ENCODE assay signal across 8 mouse cellular contexts in genomic region chr4:156227752-156228392, GRCm38 (mm10). TPM values are rescaled to one million over a fixed set of nuclear protein-coding genes. Genes with fewer than 3 reads are reported as not detected.
DNase-seq lines count a peak whose midpoint lies in the region; ATAC-seq and TF ChIP-seq lines count a peak whose summit lies in the region.

No protein-coding gene starts in this region.

- 0 out of 2 replicates have a peak overlapping the region, but pooled peaks have one; percentile 25 for H3K4me2 ChIP-seq in liver, embryonic 16.5 days (ENCODE audit: low read depth, low read length)

- peak; percentile 47 for DNase-seq in gastrocnemius, adult 2 months
- DNase-seq in gastrocnemius, postnatal 25 days, result no peak
- DNase-seq in heart, postnatal 14 days, result peak; percentile 53 to 54
- no peak for DNase-seq in layer of hippocampus, adult 9-10 months (ENCODE audit: low spot score)
- no peak for DNase-seq in layer of hippocampus, adult 8-10 months (ENCODE audit: low spot score in 2 of 2)
- DNase-seq in cerebellum, postnatal 36 days, result no peak

- no peaks in the 10 kb centered on the region for H3K9me3 ChIP-seq in liver, embryonic 16.5 days (replicated peaks; ENCODE audit: control insufficient read depth, low read length)

- H3K27me3 ChIP-seq in liver, embryonic 16.5 days (ENCODE audit: control insufficient read depth, insufficient read depth, low read depth, low read length), result no peaks in the 10 kb centered on the region

- ATAC-seq in liver, embryonic 16.5 days (ENCODE audit: low read depth), result no peak

- peaks cover 14% of the 10 kb centered on the region for H3K36me3 ChIP-seq in liver, embryonic 16.5 days (ENCODE audit: control insufficient read depth, insufficient read depth)

- peak overlapping the region; percentile 42 for H3K4me3 ChIP-seq in gastrocnemius, adult 2 months
- peak overlapping the region; percentile 6; the same call in 1 of the 2 replicates for H3K4me3 ChIP-seq in brown adipose tissue, adult 24 weeks (ENCODE audit: insufficient read depth, low read depth, low read length)
- H3K4me3 ChIP-seq in liver, embryonic 16.5 days (ENCODE audit: low read depth, low read length), result no peak overlapping the region; the same call in 1 of the 2 replicates

- peak overlapping the region; percentile 5; the same call in 1 of the 2 replicates for H3K27ac ChIP-seq in gastrocnemius, adult 2 months
- H3K27ac ChIP-seq in brown adipose tissue, adult 24 weeks (replicated peaks; ENCODE audit: low read depth, low read length), result no peak overlapping the region
- H3K27ac ChIP-seq in liver, embryonic 16.5 days (ENCODE audit: low read length), result no peak overlapping the region

- H3K9ac ChIP-seq in liver, embryonic 16.5 days (ENCODE audit: low read depth, low read length), result no peak overlapping the region

- peaks cover 2% of the 10 kb centered on the region; the same call in 1 of the 2 replicates for H3K4me1 ChIP-seq in brown adipose tissue, adult 24 weeks (ENCODE audit: control insufficient read depth, insufficient read depth, insufficient read length, low read length)
- H3K4me1 ChIP-seq in liver, embryonic 16.5 days (ENCODE audit: control insufficient read depth, low read depth, low read length), result peaks cover 11% of the 10 kb centered on the region

- no peak for TF ChIP-seq CTCF in gastrocnemius, adult 2 months (IDR thresholded peaks at IDR 0.05)

- 51% methylated on average over 18 of the region's 18 CpGs for WGBS in liver, embryonic 16.5 days (ENCODE audit: insufficient replicate concordance)

- intact Hi-C loops in gastrocnemius, adult 2 months (cut with DNase I), result no loop called here
- intact Hi-C loops in heart, postnatal 14 days (cut with DNase I), result no loop called here

RNA-seq across cellular contexts. Expression of gene Plekhn1, which starts 6.8 kb away (rescaled TPM):
- total RNA-seq in gastrocnemius, adult 2 months (2021), result 1 to 10 TPM; 5.8 to 7.6 TPM
- 1 to 10 TPM; 5.4 to 6.9 TPM for total RNA-seq in gastrocnemius, postnatal 25 days (2021)
- 7.8 and 8.7 TPM in 2 replicates for polyA plus RNA-seq in brown adipose tissue, adult 24 weeks (2012; ENCODE audit: insufficient read depth, insufficient read length, missing spikeins)
- total RNA-seq in heart, postnatal 14 days (2021), result 10 to 100 TPM in 1 of 2 experiments, 1 to 10 TPM in 1; 9.3 to 11.0 TPM
- polyA plus RNA-seq in liver, embryonic 16.5 days (2015; fragmentation: Nextera tagmentation; extraction: Ambion mirVana), result 3.8 and 4.1 TPM in 2 replicates
- 10 to 100 TPM; 38.2 to 52.2 (median 46.4) TPM for total RNA-seq in layer of hippocampus, adult 8-10 months (2022)

RNA-seq across cellular contexts. Expression of gene Noc2l, which starts 7.9 kb away (rescaled TPM):
- total RNA-seq in gastrocnemius, adult 2 months (2021), result 10 to 100 TPM; 30.8 to 33.3 TPM
- total RNA-seq in gastrocnemius, postnatal 25 days (2021), result 10 to 100 TPM; 26.7 to 27.9 TPM
- polyA plus RNA-seq in brown adipose tissue, adult 24 weeks (2012; ENCODE audit: insufficient read depth, insufficient read length, missing spikeins), result 13.8 and 14.6 TPM in 2 replicates
- total RNA-seq in heart, postnatal 14 days (2021), result 10 to 100 TPM; 20.0 to 22.3 TPM
- polyA plus RNA-seq in liver, embryonic 16.5 days (2015; fragmentation: Nextera tagmentation; extraction: Ambion mirVana), result 36.0 and 36.2 TPM in 2 replicates
- 10 to 100 TPM; 64.1 to 72.4 (median 68.0) TPM for total RNA-seq in layer of hippocampus, adult 8-10 months (2022)

RNA-seq across cellular contexts. Expression of gene Perm1, which starts 12.2 kb away (rescaled TPM):
- 100 to 1,000 TPM; 142 to 265 TPM for total RNA-seq in gastrocnemius, adult 2 months (2021)
- total RNA-seq in gastrocnemius, postnatal 25 days (2021), result 100 to 1,000 TPM; 169 to 182 TPM
- polyA plus RNA-seq in brown adipose tissue, adult 24 weeks (2012; ENCODE audit: insufficient read depth, insufficient read length, missing spikeins), result 9.9 and 25.7 TPM in 2 replicates
- 100 to 1,000 TPM; 178 to 193 TPM for total RNA-seq in heart, postnatal 14 days (2021)
- polyA plus RNA-seq in liver, embryonic 16.5 days (2015; fragmentation: Nextera tagmentation; extraction: Ambion mirVana), result 0.14 and 0.40 TPM in 2 replicates
- total RNA-seq in layer of hippocampus, adult 8-10 months (2022), result under 1 TPM; 0.32 to 0.45 (median 0.38) TPM

RNA-seq across cellular contexts. Expression of gene AW011738, which starts 24.8 kb away (rescaled TPM):
- 1 to 10 TPM; 4.2 to 4.4 TPM for total RNA-seq in gastrocnemius, adult 2 months (2021)
- 1 to 10 TPM; 2.9 to 3.9 TPM for total RNA-seq in gastrocnemius, postnatal 25 days (2021)
- polyA plus RNA-seq in brown adipose tissue, adult 24 weeks (2012; ENCODE audit: insufficient read depth, insufficient read length, missing spikeins), result 1.9 and 5.5 TPM in 2 replicates
- 1 to 10 TPM; 5.5 to 6.3 TPM for total RNA-seq in heart, postnatal 14 days (2021)
- polyA plus RNA-seq in liver, embryonic 16.5 days (2015; fragmentation: Nextera tagmentation; extraction: Ambion mirVana), result 1.0 and 1.2 TPM in 2 replicates
- 1 to 10 TPM; 5.9 to 7.3 (median 6.3) TPM for total RNA-seq in layer of hippocampus, adult 8-10 months (2022)

RNA-seq across cellular contexts. Expression of gene Isg15, which starts 27.3 kb away (rescaled TPM):
- 1 to 10 TPM in 1 of 2 experiments, not detected in 1; 1.1 TPM for total RNA-seq in gastrocnemius, adult 2 months (2021)
- 1 to 10 TPM; 1.0 to 1.1 TPM for total RNA-seq in gastrocnemius, postnatal 25 days (2021)
- polyA plus RNA-seq in brown adipose tissue, adult 24 weeks (2012; ENCODE audit: insufficient read depth, insufficient read length, missing spikeins), result 6.1 and 11.7 TPM in 2 replicates
- total RNA-seq in heart, postnatal 14 days (2021), result 1 to 10 TPM; 1.9 to 2.6 TPM
- polyA plus RNA-seq in liver, embryonic 16.5 days (2015; fragmentation: Nextera tagmentation; extraction: Ambion mirVana), result 6.1 and 6.9 TPM in 2 replicates
- total RNA-seq in layer of hippocampus, adult 8-10 months (2022), result 1 to 10 TPM in 3 of 4 experiments, under 1 TPM in 1; 0.87 to 2.6 (median 1.7) TPM

Comparison
In these comparisons a context has a peak if more than half of its experiments do, and no peak if none do; other contexts are left out.
1. DNase-seq: peak in gastrocnemius, adult 2 months (single experiment) and heart, postnatal 14 days (2 of 2); none in gastrocnemius, postnatal 25 days (single experiment), layer of hippocampus, adult 9-10 months (single experiment), layer of hippocampus, adult 8-10 months (0 of 2) and cerebellum, postnatal 36 days (0 of 2).
2. RNA of gene Perm1, which starts 12.2 kb away (total RNA-seq): 142 to 265 TPM in gastrocnemius, adult 2 months, 178 to 193 TPM in heart, postnatal 14 days and 169 to 182 TPM in gastrocnemius, postnatal 25 days; 0.32 to 0.45 TPM in layer of hippocampus, adult 8-10 months; every median in the first group is over 10 times any median in the second.